Mouse (Mus musculus): ENCODE results near the gene Tmbim7.

DNA sequence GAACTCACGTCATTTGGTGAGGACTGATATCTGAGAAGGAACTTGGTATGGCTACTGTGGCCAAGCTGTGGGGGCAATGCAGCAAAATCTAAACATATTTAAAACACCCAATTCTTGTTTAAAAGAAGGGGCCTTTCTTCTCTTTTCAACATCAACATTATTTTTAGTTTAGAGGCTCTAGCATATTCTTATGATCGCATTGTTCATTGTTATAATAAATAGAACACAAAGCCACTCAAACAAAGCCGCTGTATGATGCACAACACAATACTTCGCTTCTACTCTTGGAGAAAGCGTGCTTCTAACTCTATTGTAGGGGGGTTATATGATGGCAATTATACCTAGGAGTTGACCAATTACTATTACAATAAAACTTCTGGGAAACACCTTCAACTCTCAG is 64.8 kb downstream of the Tmbim7 start:
- TF ChIP-seq CTCF (IDR thresholded peaks at IDR 0.05; ENCODE audit: extremely low read depth, insufficient read depth, low read length) (no peak), POLR2A (IDR thresholded peaks at IDR 0.05; ENCODE audit: extremely low read depth, insufficient read depth, low read length) (no peak)
